Mouse (Mus musculus) testis, adult 2 months (tissue): ENCODE data around the gene Riiad1. TPM values are rescaled to one million over a fixed set of nuclear protein-coding genes. Genes with fewer than 3 reads are reported as not detected.

Experiments used
- H3K27ac ChIP-seq: fragments of 200-500 bp; 2 replicates; pipeline ENCODE4 v1.5.1; 2012; ENCODE audit warnings: low read depth, low read length; ENCODE audit not compliant: control insufficient read depth, insufficient read depth
- H3K27me3 ChIP-seq: fragments of 200-500 bp; 2 replicates; pipeline ENCODE4 v1.6.1; 2012; ENCODE audit warnings: mild to moderate bottlenecking, low read length, moderate library complexity; ENCODE audit not compliant: control insufficient read depth, insufficient read depth
- H3K36me3 ChIP-seq: fragments of 200-500 bp; 2 replicates; pipeline ENCODE4 v1.6.1; 2012; ENCODE audit warnings: mild to moderate bottlenecking, low read length; ENCODE audit not compliant: control insufficient read depth, insufficient read depth
- H3K4me1 ChIP-seq: fragments of 200-500 bp; 2 replicates; pipeline ENCODE4 v1.6.1; 2012; ENCODE audit warnings: low read length; ENCODE audit not compliant: control insufficient read depth, insufficient read depth
- H3K4me3 ChIP-seq: fragments of 200-500 bp; 2 replicates; pipeline ENCODE4 v1.5.1; 2012; ENCODE audit warnings: low read depth, mild to moderate bottlenecking, low read length, moderate library complexity, mixed read lengths; ENCODE audit not compliant: control insufficient read depth
- CTCF ChIP-seq: fragments of 200-500 bp; IDR thresholded peaks from 2 replicates; pipeline ENCODE4 v1.5.1; 2012; ENCODE audit warnings: low read depth, mild to moderate bottlenecking, inconsistent platforms, low read length, moderate library complexity; ENCODE audit not compliant: control insufficient read depth, insufficient read depth, insufficient replicate concordance
- POLR2A ChIP-seq: fragments of 200-500 bp; IDR thresholded peaks from 2 replicates; pipeline ENCODE4 v1.6.1; 2012; ENCODE audit warnings: low read depth, mild to moderate bottlenecking, inconsistent platforms, low read length, moderate library complexity; ENCODE audit not compliant: control insufficient read depth
- polyA plus RNA-seq: library from polyadenylated mRNA; depleted of rRNA; stranded (reverse); fragments of >200 nt; gene quantifications from 2 replicates; pipeline ENCODE4 v1.2.3, GENCODE M21; 2012

Riiad1 gene
- polyA plus RNA-seq, 1 experiment = 107 TPM

GRCm38 (mm10) chr3:94476301-94477035 lies 3.7 kb downstream of the Riiad1 start:
- Histone ChIP-seq H3K27me3 (no peaks in the 10 kb centered on the region), H3K4me1 (peaks cover 9% of the 10 kb centered on the region), H3K27ac (no peak overlapping the region), H3K4me3 (peak overlapping the region; percentile 66), H3K36me3 (no peaks in the 10 kb centered on the region)
- TF ChIP-seq CTCF (no peak), POLR2A (no peak)

- H3K27ac ChIP-seq = no peak overlapping the region
- no peaks in the 10 kb centered on the region for H3K36me3 ChIP-seq
- TF ChIP-seq POLR2A (no peak), CTCF (no peak)
- peak overlapping the region; percentile 64 for H3K4me3 ChIP-seq
- H3K27me3 ChIP-seq = no peaks in the 10 kb centered on the region
- H3K4me1 ChIP-seq = peaks cover 7% of the 10 kb centered on the region
Observed at GRCm38 (mm10) chr3:94473567-94474232, 6.4 kb downstream of the Riiad1 start.

GRCm38 (mm10) chr3:94473115-94473505 lies 7.0 kb downstream of the Riiad1 start:
- H3K4me1 ChIP-seq = peaks cover 7% of the 10 kb centered on the region
- H3K36me3 ChIP-seq = no peaks in the 10 kb centered on the region
- H3K27ac ChIP-seq = peak overlapping the region; percentile 60; the same call in 1 of the 2 replicates
- TF ChIP-seq POLR2A = no peak
- no peak for TF ChIP-seq CTCF
- no peaks in the 10 kb centered on the region for H3K27me3 ChIP-seq
- peak overlapping the region; percentile 91 for H3K4me3 ChIP-seq

GRCm38 (mm10) chr3:94472447-94473114 lies 7.6 kb downstream of the Riiad1 start:
- H3K27ac ChIP-seq = peak overlapping the region; percentile 65; the same call in 1 of the 2 replicates
- TF ChIP-seq POLR2A (no peak; the same call in 1 of the 2 replicates), CTCF (no peak)
- H3K36me3 ChIP-seq = no peaks in the 10 kb centered on the region
- peak overlapping the region; percentile 91 for H3K4me3 ChIP-seq
- H3K4me1 ChIP-seq = peaks cover 7% of the 10 kb centered on the region
- no peaks in the 10 kb centered on the region for H3K27me3 ChIP-seq

- Histone ChIP-seq H3K4me3 (no peak overlapping the region), H3K27ac (no peak overlapping the region), H3K36me3 (no peaks in the 10 kb centered on the region), H3K4me1 (peaks cover 7% of the 10 kb centered on the region), H3K27me3 (no peaks in the 10 kb centered on the region)
- no peak for TF ChIP-seq POLR2A
Observed at GRCm38 (mm10) chr3:94468931-94469330, 11.2 kb downstream of the Riiad1 start.

GRCm38 (mm10) chr3:94465632-94466430 lies 14.3 kb downstream of the Riiad1 start:
- Histone ChIP-seq H3K4me1 (no peaks in the 10 kb centered on the region), H3K27ac (no peak overlapping the region), H3K27me3 (no peaks in the 10 kb centered on the region), H3K36me3 (no peaks in the 10 kb centered on the region), H3K4me3 (no peak overlapping the region)
- TF ChIP-seq CTCF (no peak), POLR2A (no peak)

GRCm38 (mm10) chr3:94463926-94464578 lies 16.1 kb downstream of the Riiad1 start:
- Histone ChIP-seq H3K27me3 (no peaks in the 10 kb centered on the region), H3K36me3 (no peaks in the 10 kb centered on the region), H3K4me3 (no peak overlapping the region), H3K4me1 (no peaks in the 10 kb centered on the region), H3K27ac (no peak overlapping the region)
- TF ChIP-seq POLR2A (no peak), CTCF (no peak)
